Mouse (Mus musculus) heart, embryonic 10.5 days (tissue): ENCODE results near the gene Efs. TPM values are rescaled to one million over a fixed set of nuclear protein-coding genes. Genes with fewer than 3 reads are reported as not detected.
A peak's percentile ranks its signal among the peaks of the same experiment; 100 is the strongest.

ENCODE experiments used
- DNase-seq: peaks from one replicate; pipeline ENCODE4 v3.0.0-alpha.2; 2017; ENCODE audit warnings: low spot score
- H3K27ac ChIP-seq: fragments of 300-500 bp; sonication (generic); 2 replicates; pipeline ENCODE4 v1.5.1; 2016; ENCODE audit warnings: mild to moderate bottlenecking
- H3K27me3 ChIP-seq: fragments of 300-500 bp; sonication (generic); 2 replicates; pipeline ENCODE4 v1.6.1; 2016; ENCODE audit warnings: mild to moderate bottlenecking; ENCODE audit not compliant: poor library complexity, insufficient read depth, severe bottlenecking
- H3K36me3 ChIP-seq: fragments of 300-500 bp; sonication (generic); 2 replicates; pipeline ENCODE4 v1.6.1; 2016; ENCODE audit warnings: mild to moderate bottlenecking, moderate library complexity
- H3K4me1 ChIP-seq: fragments of 300-500 bp; sonication (generic); 2 replicates; pipeline ENCODE4 v1.6.1; 2016; ENCODE audit warnings: mild to moderate bottlenecking
- H3K4me3 ChIP-seq: fragments of 300-500 bp; sonication (generic); 2 replicates; pipeline ENCODE4 v1.5.1; 2016; ENCODE audit warnings: mild to moderate bottlenecking, moderate library complexity
- H3K9me3 ChIP-seq: fragments of 300-500 bp; sonication (generic); 2 replicates; pipeline ENCODE4 v1.6.1; 2016; ENCODE audit warnings: mild to moderate bottlenecking, moderate library complexity
- WGBS: fragments of 180-500 bp; shearing (Covaris S2); methylation state at CpG from one replicate; pipeline ENCODE4 v1.1.7; 2016; 5-methylcytosine and 5-hydroxymethylcytosine counted together
- microRNA counts: library from miRNA; unstranded; fragments of <30 nt; microRNA quantifications from one replicate; lab custom pipeline; 2017
- microRNA-seq: library from miRNA; unstranded; fragments of <30 nt; microRNA quantifications from one replicate; pipeline ENCODE4, GENCODE M21; 2017
- polyA plus RNA-seq: library from polyadenylated mRNA; unstranded; fragments of >200 nt; fragmentation: Nextera tagmentation; extraction: Ambion mirVana; gene quantifications from 2 replicates; pipeline ENCODE4 v1.2.1, GENCODE M21; 2016

The Efs gene
- polyA plus RNA-seq, 1 experiment from 2014 or later: 23.5 TPM

DNA sequence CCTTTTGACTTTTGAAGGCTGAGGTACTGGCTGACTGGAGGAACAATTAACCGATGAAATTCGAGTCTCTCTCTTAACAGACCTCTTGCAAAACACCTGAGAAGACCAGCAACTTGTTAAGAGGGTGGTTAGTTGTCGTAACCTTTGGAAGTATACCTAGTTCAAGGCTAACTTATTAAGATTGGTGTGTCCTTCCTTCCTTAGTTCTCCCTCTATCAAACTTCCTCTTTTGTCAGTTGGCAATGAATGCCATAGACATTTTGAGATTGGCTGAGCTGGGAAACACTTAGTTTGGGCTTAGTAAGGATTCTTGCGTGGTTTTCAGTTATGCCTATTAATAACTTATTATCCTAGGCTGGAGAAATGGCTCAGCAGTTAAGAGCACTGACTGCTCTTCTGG is 57.9 kb downstream of the Efs start:
- 81% methylated on average over 4 of the region's 4 CpGs for WGBS
- peaks cover 5% of the 10 kb centered on the region; the same call in 1 of the 2 replicates for H3K4me1 ChIP-seq

DNA sequence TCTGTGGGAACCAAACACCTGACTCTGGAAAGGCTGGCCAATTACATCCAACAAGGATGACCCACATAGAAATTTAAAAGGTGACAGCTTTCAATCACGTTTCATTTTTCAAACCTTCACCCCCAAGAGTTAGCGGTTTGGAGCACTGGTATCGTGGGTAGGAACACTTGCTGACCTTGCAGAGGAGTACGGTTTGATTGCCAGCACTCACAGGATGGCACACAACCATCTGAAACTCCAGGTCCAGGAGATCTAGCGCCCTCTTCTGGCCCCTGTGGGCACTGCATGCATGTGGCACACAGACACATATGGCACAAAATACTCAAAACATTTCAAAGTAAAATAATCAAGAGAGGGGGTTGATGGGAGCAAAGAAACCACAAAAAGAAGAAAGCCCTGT is 59.0 kb downstream of the Efs start:
- WGBS: 49% methylated on average over 5 of the region's 5 CpGs
- DNase-seq: no peak

More for the DNA sequence above, 57.9 kb downstream of the Efs start:
- Histone ChIP-seq H3K27ac (no peak overlapping the region), H3K9me3 (no peaks in the 10 kb centered on the region), H3K36me3 (no peaks in the 10 kb centered on the region), H3K4me3 (no peak overlapping the region), H3K27me3 (no peaks in the 10 kb centered on the region)
- DNase-seq: no peak

More for the DNA sequence above, 59.0 kb downstream of the Efs start:
- no peak overlapping the region for H3K27ac ChIP-seq
- H3K36me3 ChIP-seq: no peaks in the 10 kb centered on the region
- no peak overlapping the region for H3K4me3 ChIP-seq
- no peaks in the 10 kb centered on the region for H3K9me3 ChIP-seq
- H3K27me3 ChIP-seq: no peaks in the 10 kb centered on the region
- peaks cover 6% of the 10 kb centered on the region; the same call in 1 of the 2 replicates for H3K4me1 ChIP-seq

MicroRNAs encoded within 50 kb of the gene (microRNA counts, 519-probe panel; counts per million panel counts)
- microRNA mmu-miR-208a (lab: Ali Mortazavi, UCI): 9,387 counts per million, percentile 95 among the panel's probes with 10 or more counts
- 8,139 counts per million, percentile 88 among the panel's probes with 10 or more counts for microRNA mmu-miR-208b (lab: Ali Mortazavi, UCI)

Small RNA genes lying within 50 kb of the gene (microRNA-seq; reads per million reads assigned to microRNA genes)
- gene Mir208a (21,085 reads per million, percentile 98 among the genes with 10 or more reads in this experiment), gene Mir208b (60,433 reads per million, percentile 99 among the genes with 10 or more reads in this experiment)

Other genes with a start within 250 kb of the Efs start
- 64.6 and 79.7 TPM in 2 replicates for gene 1700123O20Rik, start 239.9 kb downstream of the Efs start, polyA plus RNA-seq
- gene Acin1, start 239.2 kb downstream of the Efs start, polyA plus RNA-seq: 80.3 and 110 TPM in 2 replicates
- 0.10 and 0.38 TPM in 2 replicates for gene Gm29776, start 227.3 kb downstream of the Efs start, polyA plus RNA-seq
- gene Cebpe, start 214.0 kb downstream of the Efs start, polyA plus RNA-seq: not detected in 2 replicates
- gene Slc7a8, start 144.2 kb downstream of the Efs start, polyA plus RNA-seq: 2.4 and 2.7 TPM in 2 replicates
- gene Rnf212b, start 112.0 kb downstream of the Efs start, polyA plus RNA-seq: not detected in 2 replicates
- 10.3 and 11.0 TPM in 2 replicates for gene Homez, start 55.2 kb downstream of the Efs start, polyA plus RNA-seq
- 0.98 and 1.00 TPM in 2 replicates for gene Ppp1r3e, start 48.6 kb downstream of the Efs start, polyA plus RNA-seq
- 2.8 and 3.0 TPM in 2 replicates for gene Bcl2l2, start 42.7 kb downstream of the Efs start, polyA plus RNA-seq
- not detected in 2 replicates for gene Gm20521, start 42.7 kb downstream of the Efs start, polyA plus RNA-seq
- 89.8 and 162 TPM in 2 replicates for gene Pabpn1, start 33.6 kb downstream of the Efs start, polyA plus RNA-seq
- gene Slc22a17, start 13.0 kb downstream of the Efs start, polyA plus RNA-seq: 42.1 and 52.4 TPM in 2 replicates
- not detected in 2 replicates for gene Il25, start 6.6 kb upstream of the Efs start, polyA plus RNA-seq
- gene Cmtm5, start 10.1 kb upstream of the Efs start, polyA plus RNA-seq: 0.97 and 1.5 TPM in 2 replicates
- gene Myh6, start 40.8 kb upstream of the Efs start, polyA plus RNA-seq: 2,034 and 3,157 TPM in 2 replicates
- not detected in 2 replicates for gene Gm17428, start 50.8 kb upstream of the Efs start, polyA plus RNA-seq
- 2,022 and 5,104 TPM in 2 replicates for gene Myh7, start 68.5 kb upstream of the Efs start, polyA plus RNA-seq
- 73.7 and 88.8 TPM in 2 replicates for gene Ngdn, start 89.3 kb upstream of the Efs start, polyA plus RNA-seq
- 3.8 and 4.2 TPM in 2 replicates for gene Zfhx2, start 166.2 kb upstream of the Efs start, polyA plus RNA-seq
- 16.1 and 16.4 TPM in 2 replicates for gene Thtpa, start 168.7 kb upstream of the Efs start, polyA plus RNA-seq
- gene Ap1g2, start 180.5 kb upstream of the Efs start, polyA plus RNA-seq: 15.6 and 18.9 TPM in 2 replicates
- gene Jph4, start 190.8 kb upstream of the Efs start, polyA plus RNA-seq: 0.06 and 0.18 TPM in 2 replicates